Mouse (Mus musculus): ENCODE results near the gene Nt5c2.
A peak's percentile ranks its signal among the peaks of the same experiment; 100 is the strongest.

- peak; percentile 69 for TF ChIP-seq CTCF (IDR thresholded peaks at IDR 0.05; ENCODE audit: low read depth)
- TF ChIP-seq EP300 (IDR thresholded peaks at IDR 0.05; ENCODE audit: low read depth), result no peak
Observed at GRCm38 (mm10) chr19:46878346-46878745, 136.6 kb downstream of the Nt5c2 start.

Measured in liver, postnatal 0 days (tissue).